Mouse (Mus musculus) central nervous system, embryonic 14 days (tissue): Measurements from ENCODE around the gene Olfr656. TPM values are rescaled to one million over a fixed set of nuclear protein-coding genes. Genes with fewer than 3 reads are reported as not detected.

Source experiments
- polyA plus RNA-seq: library from polyadenylated mRNA; depleted of rRNA; stranded (reverse); fragments of >200 nt; gene quantifications from 2 replicates; pipeline ENCODE4 v1.2.3, GENCODE M21; 2012; rRNA removed

The Olfr656 gene
- polyA plus RNA-seq = not detected in 2 replicates

GRCm38 (mm10) chr7:104613655-104614054, at the start of gene Olfr656:
Olfr656 (plus strand) TSS chr7:104613955.

GRCm38 (mm10) chr7:104577014-104577413, 36.7 kb upstream of the Olfr656 start, which contains the start of gene Olfr653:
Olfr653 (plus strand) TSS chr7:104577314.

GRCm38 (mm10) chr7:104586725-104587124, 27.0 kb upstream of the Olfr656 start, which contains the start of gene Olfr654:
Olfr654 (plus strand) TSS chr7:104587025.

GRCm38 (mm10) chr7:104601679-104602078, 12.1 kb upstream of the Olfr656 start, which contains the start of gene Olfr655:
Olfr655 (minus strand) TSS chr7:104601779.

GRCm38 (mm10) chr7:104624494-104624893, 10.7 kb downstream of the Olfr656 start, which contains the start of gene Olfr657:
Olfr657 (plus strand) TSS chr7:104624794.

GRCm38 (mm10) chr7:104646841-104647482, 33.2 kb downstream of the Olfr656 start, which contains the start of gene Olfr658:
Olfr658 (minus strand) TSS chr7:104647305.

GRCm38 (mm10) chr7:104666453-104666852, 52.7 kb downstream of the Olfr656 start, which contains the start of gene Olfr659:
Olfr659 (plus strand) TSS chr7:104666753.

Other genes with a start within 250 kb of the Olfr656 start
- 0.10 and 0.14 TPM in 2 replicates for gene Trim30b, start 244.1 kb upstream of the Olfr656 start, polyA plus RNA-seq
- 0.10 and 0.18 TPM in 2 replicates for gene Trim30c, start 213.1 kb upstream of the Olfr656 start, polyA plus RNA-seq
- 1.7 and 1.9 TPM in 2 replicates for gene Trim30a, start 148.8 kb upstream of the Olfr656 start, polyA plus RNA-seq
- gene Trim30d, start 106.1 kb upstream of the Olfr656 start, polyA plus RNA-seq = 0.69 and 0.84 TPM in 2 replicates
- gene Olfr651, start 63.8 kb upstream of the Olfr656 start, polyA plus RNA-seq = not detected in 2 replicates
- gene Olfr652, start 53.1 kb upstream of the Olfr656 start, polyA plus RNA-seq = not detected in 2 replicates
- gene Olfr653, start 36.6 kb upstream of the Olfr656 start, polyA plus RNA-seq = not detected in 2 replicates
- gene Olfr654, start 26.9 kb upstream of the Olfr656 start, polyA plus RNA-seq = not detected in 2 replicates
- 0.05 and 0.15 TPM in 2 replicates for gene Olfr655, start 12.2 kb upstream of the Olfr656 start, polyA plus RNA-seq
- gene Olfr657, start 10.8 kb downstream of the Olfr656 start, polyA plus RNA-seq = not detected in 2 replicates
- gene Olfr658, start 33.4 kb downstream of the Olfr656 start, polyA plus RNA-seq = 0.06 and 0.08 TPM in 2 replicates
- gene Olfr659, start 52.8 kb downstream of the Olfr656 start, polyA plus RNA-seq = not detected in 2 replicates
- gene Olfr661, start 72.5 kb downstream of the Olfr656 start, polyA plus RNA-seq = not detected in 2 replicates
- not detected in 2 replicates for gene Usp17le, start 163.5 kb downstream of the Olfr656 start, polyA plus RNA-seq
- gene Usp17lb, start 228.6 kb downstream of the Olfr656 start, polyA plus RNA-seq = not detected in 2 replicates
- not detected in 2 replicates for gene Usp17la, start 243.1 kb downstream of the Olfr656 start, polyA plus RNA-seq